Mouse (Mus musculus) heart, embryonic 12.5 days (tissue): ENCODE data around the gene Adipoq. TPM values are rescaled to one million over a fixed set of nuclear protein-coding genes. Genes with fewer than 3 reads are reported as not detected.

ENCODE experiments used
- microRNA-seq: library from miRNA; unstranded; fragments of <30 nt; microRNA quantifications from one replicate; pipeline ENCODE4, GENCODE M21; 2017
- polyA plus RNA-seq: library from polyadenylated mRNA; unstranded; fragments of >200 nt; fragmentation: Nextera tagmentation; extraction: Ambion mirVana; gene quantifications from 2 replicates; pipeline ENCODE4 v1.2.1, GENCODE M21; 2016

Adipoq gene
- polyA plus RNA-seq, 1 experiment from 2014 or later = 0.18 TPM

Small RNA genes within 50 kb of the gene (microRNA-seq; reads per million reads assigned to microRNA genes)
- gene Gm49346 = not detected

Other genes with a start within 250 kb of the Adipoq start
- not detected in 2 replicates for gene Fetub, start 228.2 kb upstream of the Adipoq start, polyA plus RNA-seq
- not detected in 2 replicates for gene Hrg, start 195.5 kb upstream of the Adipoq start, polyA plus RNA-seq
- 0.34 and 0.42 TPM in 2 replicates for gene Kng2, start 117.1 kb upstream of the Adipoq start, polyA plus RNA-seq
- gene Kng1, start 88.7 kb upstream of the Adipoq start, polyA plus RNA-seq = 0.83 and 1.6 TPM in 2 replicates
- 195 and 209 TPM in 2 replicates for gene Eif4a2, start 39.1 kb upstream of the Adipoq start, polyA plus RNA-seq
- gene Rfc4, start 18.8 kb upstream of the Adipoq start, polyA plus RNA-seq = 95.0 and 106 TPM in 2 replicates
- gene St6gal1, start 78.2 kb downstream of the Adipoq start, polyA plus RNA-seq = 18.9 and 21.9 TPM in 2 replicates